Mouse (Mus musculus) inflammation-experienced regulatory T-cells, adult 16 weeks (primary cell): ENCODE data around the gene Coro1b. TPM values are rescaled to one million over a fixed set of nuclear protein-coding genes. Genes with fewer than 3 reads are reported as not detected.

Experiments
- polyA plus RNA-seq: library from polyadenylated mRNA; unstranded; fragments of 100-300 nt; shearing (Covaris generic); gene quantifications from one replicate; pipeline ENCODE4 v1.2.1, GENCODE M21; 2017

Coro1b gene
- 481 TPM for polyA plus RNA-seq

DNA sequence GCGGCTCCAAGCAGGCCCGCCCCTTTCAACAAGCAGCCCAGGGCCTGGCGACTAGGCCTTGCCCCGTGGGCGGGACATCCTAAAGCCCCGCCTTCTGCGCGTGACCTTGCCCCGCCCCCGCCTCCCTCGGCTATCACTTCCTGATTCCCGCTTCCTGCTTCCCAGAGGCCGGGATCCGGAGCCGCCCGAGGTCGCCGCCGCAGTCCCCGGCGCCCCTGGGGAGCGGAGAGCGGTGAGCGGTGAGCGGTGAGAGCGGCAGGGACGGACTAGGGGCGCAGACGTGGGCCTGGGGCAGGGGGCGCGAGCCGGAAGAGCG lies at the start of gene Coro1b:
Gene Coro1b (plus strand): TSS at position 129 of the 316 bp plus-strand sequence.

DNA sequence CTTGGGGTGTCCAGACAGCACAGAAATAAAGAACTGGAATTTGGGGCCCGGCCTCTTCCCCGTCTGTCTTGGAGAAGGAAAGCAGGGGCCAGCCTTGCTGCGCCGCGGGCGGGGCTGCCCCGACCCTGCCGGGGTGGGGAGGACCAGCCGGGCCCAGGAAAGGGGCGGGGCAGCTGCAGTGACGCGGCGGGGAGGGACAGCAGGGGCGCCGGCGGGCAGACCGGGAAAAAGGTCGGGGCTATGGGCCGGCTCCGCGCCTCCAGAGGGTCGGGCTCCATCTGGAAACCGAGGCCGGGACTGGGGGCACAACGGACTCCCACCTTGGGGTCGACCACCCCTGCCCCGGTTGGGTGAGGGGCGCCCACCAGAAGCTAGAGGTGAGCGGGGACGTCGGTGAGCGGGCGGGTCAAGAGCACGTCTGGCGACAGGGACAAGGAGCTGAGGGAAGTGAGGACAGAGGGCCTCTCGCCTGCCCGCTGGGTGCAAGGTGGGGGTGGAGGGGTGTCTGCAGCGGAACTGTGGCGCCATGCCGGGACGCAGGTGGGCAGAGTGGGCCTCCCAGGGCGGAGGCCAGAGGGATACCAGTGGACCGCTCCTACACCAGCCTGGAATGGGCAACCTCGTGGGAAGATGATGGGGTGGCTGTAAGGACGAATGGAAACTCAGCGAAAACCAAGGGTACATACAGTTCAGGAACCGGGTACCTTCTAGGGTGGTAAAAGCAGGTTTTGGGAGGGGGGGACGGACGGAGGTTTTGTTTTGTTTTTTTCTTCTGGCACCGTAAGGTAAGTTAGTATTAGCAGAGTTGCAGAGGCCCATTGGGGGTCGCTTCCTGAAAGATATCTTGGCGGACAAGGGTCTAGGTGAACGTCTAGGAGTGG lies 48.3 kb upstream of the Coro1b start, which contains the start of gene Pitpnm1:
Gene Pitpnm1 (plus strand): TSS at position 162 of the 881 bp plus-strand sequence.

DNA sequence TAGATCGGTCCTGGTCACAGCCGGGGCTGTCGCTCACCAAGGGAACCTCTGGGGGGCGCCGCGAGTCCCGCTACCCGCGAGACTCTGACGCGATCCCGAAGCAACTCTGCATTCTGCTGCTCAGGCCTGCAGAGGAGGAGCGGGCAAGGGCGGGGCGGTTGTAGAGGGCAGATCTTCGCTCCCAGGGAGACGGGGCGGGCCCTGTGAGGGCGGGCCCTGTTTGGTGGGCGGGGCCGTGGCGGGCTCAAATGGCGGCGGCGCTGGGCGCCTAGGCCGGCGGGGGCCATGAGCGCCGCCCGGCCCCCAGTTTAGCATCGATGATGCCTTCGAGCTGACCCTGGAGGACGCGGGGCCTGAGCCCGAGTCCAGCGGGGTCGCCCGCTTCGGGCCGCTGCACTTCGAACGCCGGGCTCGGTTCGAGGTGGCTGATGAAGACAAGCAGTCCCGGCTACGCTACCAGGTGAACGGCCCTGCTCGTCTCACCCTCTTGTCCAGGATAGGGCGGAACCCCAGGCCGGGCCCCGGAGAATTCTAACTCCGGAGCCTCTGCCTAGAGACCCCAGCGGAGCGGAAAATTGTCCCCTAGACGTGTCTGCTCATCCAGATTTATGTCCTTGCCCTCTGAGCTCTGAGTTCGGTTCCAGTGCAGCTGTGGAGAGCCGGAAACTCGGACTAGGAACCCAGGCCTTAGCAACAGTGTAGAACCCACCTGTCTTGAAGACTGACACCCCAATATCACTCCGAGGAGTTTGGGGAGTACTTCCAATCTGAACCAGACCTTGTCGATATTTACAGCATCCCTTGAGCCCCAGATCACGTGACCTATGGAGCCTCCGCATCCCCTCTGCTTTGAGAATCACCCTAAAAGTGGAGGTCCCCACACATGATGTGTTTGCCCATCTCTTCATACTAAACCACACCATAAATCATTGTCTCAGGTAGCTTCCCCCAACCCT lies 22.4 kb upstream of the Coro1b start, which contains the start of gene Aip:
Gene Aip (minus strand): TSS at position 118 of the 956 bp plus-strand sequence.

DNA sequence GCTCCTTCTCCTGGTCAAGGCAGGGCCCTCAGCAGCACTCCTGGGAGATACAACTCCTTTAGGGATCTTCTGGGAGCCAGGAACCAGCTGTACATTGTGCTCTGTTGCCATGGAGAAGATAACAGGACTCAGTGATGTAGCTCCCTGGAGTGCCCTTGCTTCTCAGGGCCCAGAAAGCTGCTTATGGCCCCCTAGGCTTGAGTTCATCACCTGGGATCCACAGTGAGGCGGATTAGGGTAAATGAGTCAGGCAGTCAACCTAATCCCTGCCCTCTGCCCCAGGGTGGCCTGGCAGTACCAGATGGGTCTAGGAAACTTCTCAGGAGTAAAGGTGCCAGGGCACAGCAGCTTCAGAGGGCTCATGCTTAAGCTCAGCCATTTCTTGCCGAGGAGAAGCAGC lies 9.0 kb upstream of the Coro1b start, which contains the start of gene Gpr152:
Gene Gpr152 (plus strand): TSS at position 342 of the 400 bp plus-strand sequence.

DNA sequence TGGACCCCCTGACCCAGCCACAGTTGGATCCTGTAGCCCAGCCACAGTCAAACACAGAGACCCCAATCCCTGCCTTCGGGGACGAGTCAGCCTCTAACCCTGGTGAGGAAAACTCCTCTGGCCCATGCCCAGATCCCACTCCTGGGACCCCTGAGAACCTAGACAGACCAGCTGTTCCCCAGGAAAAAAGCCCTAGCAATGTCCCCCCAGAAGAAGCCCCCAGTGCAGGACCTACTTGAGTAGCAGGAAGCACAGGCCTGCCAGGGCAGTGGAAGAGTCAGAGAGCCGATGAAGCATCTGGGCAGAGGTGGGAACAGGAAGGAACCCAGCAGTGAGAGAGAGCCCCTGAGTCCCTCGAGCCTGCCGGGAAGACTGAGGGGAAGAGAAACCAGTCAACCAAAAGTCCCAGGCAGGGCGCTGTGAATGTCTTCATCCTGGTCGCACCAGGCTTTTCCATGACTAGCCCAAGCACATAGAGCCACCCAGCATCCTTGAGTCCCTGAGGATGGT lies 4.6 kb upstream of the Coro1b start, which contains the start of gene Cabp4:
Gene Cabp4 (minus strand): TSS at position 275 of the 510 bp plus-strand sequence.

DNA sequence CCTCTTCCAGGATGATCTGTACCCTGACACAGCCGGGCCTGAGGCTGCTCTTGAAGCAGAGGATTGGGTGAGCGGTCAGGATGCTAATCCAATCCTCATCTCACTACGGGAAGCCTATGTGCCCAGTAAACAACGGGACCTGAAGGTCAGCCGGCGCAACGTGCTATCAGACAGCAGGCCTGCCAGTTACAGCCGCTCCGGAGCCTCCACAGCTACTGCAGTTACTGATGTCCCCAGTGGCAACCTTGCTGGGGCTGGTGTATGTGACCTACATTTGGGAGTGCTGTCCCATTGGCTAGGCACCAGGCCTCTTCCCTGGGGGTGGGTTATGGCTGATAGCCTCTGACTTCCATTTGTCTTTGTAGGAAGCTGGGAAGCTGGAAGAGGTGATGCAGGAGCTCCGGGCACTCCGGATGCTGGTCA lies 4.8 kb downstream of the Coro1b start, which contains the start of gene Ptprcap:
Gene Ptprcap (plus strand): TSS at position 373 of the 423 bp plus-strand sequence.

DNA sequence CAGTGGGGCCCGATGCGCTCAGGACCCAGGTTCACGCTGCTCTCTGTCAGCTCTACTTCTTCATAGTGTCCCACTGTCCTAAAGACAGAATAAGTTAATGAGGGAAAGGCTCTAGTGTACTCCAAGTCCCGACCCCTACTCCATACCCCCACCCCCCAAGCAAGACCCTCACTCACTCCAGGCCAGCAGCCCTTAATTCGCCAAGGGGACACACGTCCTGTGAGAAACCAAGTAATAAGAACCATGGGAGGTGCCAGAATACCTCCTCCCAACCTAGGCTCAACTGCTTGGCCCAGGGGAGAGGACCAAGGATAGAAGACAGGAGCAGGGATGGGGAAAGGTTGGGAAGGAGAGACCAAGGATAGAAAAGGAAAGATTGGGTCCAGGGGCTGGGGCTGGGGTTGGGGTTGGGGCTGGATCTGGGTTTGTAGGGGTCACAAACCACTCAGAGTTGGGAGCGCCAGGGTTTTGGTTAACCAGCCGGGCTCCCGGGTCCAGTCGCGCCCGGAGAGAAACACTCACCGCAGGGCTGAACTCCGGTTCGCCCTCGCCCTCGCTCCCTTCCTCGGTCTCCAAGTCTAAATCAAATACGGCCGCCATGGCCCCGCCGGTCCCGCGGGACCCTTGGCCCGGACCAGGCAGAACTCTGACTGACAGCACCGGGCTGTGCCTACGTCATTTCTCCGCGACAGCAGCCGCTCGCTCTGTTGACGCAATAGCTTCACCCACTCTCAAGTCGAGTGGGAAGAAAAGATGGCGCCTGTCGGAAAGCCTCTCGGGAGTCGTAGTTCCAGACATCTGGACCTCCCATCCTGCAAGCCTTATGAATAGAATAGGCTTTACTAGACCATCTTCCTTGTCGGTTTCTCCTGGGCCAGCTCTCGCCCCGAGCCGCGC lies 14.5 kb downstream of the Coro1b start, which contains the start of gene Rps6kb2:
Gene Rps6kb2 (minus strand): TSS at position 709 of the 897 bp plus-strand sequence.

DNA sequence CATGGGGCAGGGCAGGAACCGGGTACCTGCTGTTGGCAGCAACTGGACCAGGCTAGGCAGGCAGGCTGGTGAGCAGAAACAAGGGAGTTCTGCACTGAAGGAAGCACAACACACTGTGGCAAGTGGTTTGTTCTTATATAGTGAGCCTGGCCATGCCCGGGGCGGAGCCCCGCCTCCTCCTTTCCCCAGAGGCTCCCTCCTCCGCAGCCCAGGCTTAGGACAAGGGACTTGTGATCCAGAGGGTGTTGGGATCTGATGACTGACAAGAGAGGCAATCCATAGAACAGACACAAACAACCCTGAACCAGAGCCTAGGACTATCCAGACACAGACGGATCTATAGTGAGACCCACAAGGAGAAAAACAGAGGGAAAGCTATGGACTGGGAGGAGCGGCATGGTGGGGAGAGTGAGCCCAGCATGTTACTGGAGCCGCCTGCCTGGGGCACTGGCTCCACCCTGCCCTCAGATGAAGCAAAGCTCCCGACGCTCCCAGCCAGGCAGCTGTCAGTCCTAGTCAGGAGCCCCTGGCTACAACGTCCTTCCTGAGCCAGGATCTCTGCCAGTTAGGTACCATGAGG lies 27.0 kb downstream of the Coro1b start, which contains the start of gene Carns1:
Gene Carns1 (minus strand): TSS at position 112 of the 580 bp plus-strand sequence.

DNA sequence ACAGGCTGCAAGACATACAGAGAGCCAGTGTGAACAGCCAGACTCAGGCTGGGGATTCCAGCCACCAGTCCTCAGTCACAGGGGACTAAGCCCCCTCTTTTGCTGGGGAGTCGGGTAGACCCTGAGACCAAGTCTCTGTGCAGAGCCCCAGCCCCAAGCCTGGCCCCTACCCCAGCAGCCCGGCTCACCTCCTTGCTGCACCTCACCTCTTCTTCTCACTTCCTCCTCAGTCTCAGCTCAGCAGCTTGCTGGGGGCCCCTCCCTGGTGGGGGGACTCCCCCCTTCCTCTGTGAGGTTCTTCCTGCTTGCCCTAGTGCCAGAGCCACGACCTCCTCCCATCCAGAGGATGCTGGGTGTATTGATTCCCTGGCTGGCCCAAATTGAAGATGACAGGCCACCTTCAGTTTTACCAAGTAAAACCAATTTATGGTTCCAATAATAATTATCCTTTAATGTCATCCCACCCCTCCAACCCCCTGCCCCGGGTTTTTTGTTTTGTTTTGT lies 42.5 kb downstream of the Coro1b start, which contains the start of gene Tbc1d10c:
Gene Tbc1d10c (minus strand): TSS at position 454 of the 504 bp plus-strand sequence.

DNA sequence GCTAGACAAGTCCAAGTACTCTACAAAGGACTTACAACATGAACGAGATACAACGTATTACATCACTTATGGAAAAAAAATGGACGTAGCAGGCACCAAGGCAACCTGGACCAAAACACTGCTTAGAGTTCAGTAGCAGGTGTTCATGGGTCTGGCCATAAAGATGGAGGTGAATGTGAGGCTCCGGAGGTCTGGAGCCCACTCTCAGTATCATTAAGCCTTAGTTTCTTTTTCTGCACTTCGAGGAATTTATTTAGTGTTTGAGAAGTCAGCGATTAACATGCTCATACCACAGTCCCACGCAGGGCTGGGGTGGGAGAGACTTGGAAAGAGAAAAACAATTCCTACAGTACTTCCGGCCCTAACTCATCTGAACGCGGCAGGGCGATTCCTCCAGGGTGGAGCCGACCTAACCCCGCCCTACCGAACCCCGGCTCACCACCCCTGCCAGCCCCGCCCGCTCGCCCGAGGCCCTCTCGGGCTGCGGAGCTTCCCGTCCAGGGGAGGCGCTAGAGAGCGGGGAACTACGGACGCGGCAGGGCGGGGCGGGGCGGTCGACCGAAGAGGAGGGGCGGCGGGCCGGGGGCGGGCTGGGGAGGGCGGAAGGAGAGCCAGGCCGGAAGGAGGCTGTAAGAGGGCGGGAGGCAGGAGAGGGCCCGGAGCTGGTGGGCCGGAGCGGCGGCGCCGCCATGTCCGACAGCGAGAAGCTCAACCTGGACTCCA lies 43.3 kb downstream of the Coro1b start, which contains the start of gene Ppp1ca:
Gene Ppp1ca (plus strand): TSS at position 538 of the 723 bp plus-strand sequence.

DNA sequence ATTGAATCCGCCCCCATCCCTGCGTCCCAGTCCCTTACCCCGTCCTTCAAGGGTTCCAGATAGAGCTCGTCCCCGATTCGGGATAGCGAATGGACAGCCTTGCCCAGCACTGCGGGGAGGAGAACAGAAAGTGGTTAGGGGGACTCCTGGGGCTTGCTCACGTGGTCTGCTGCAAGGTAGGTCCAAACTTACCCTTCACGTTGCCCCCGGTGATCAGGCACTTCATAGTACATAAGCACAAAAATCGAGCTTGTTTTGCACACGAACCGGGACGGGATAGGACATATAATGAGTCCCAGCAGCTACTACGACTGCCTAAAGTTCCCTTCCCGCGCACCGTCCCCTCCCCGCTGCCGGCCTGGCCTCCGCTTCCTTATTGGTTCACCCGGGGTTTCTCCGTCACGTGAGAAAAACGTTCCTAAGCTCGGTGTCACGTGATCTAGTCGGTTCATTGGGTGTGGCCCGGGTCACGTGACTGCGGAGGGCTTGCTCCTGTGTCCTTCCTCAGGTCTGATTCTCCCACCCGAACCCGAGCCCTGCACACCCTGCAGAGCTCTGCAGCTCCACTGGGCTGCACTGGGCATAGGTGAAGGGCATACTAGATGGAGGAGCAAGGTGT lies 53.0 kb downstream of the Coro1b start, which contains the start of gene Rad9a:
Gene Rad9a (minus strand): TSS at position 372 of the 619 bp plus-strand sequence.

Other genes with a start within 250 kb of the Coro1b start
- 75.6 TPM for gene Tcirg1, start 241.5 kb upstream of the Coro1b start, polyA plus RNA-seq
- gene Ndufs8, start 235.8 kb upstream of the Coro1b start, polyA plus RNA-seq = 209 TPM
- gene Aldh3b1, start 218.8 kb upstream of the Coro1b start, polyA plus RNA-seq = 0.95 TPM
- 71.9 TPM for gene Unc93b1, start 213.4 kb upstream of the Coro1b start, polyA plus RNA-seq
- not detected for gene Aldh3b3, start 190.0 kb upstream of the Coro1b start, polyA plus RNA-seq
- not detected for gene Aldh3b2, start 176.3 kb upstream of the Coro1b start, polyA plus RNA-seq
- gene Acy3, start 162.0 kb upstream of the Coro1b start, polyA plus RNA-seq = 0.88 TPM
- gene Tbx10, start 155.9 kb upstream of the Coro1b start, polyA plus RNA-seq = not detected
- gene Nudt8, start 148.0 kb upstream of the Coro1b start, polyA plus RNA-seq = 12.2 TPM
- gene Gm49405, start 148.0 kb upstream of the Coro1b start, polyA plus RNA-seq = 1.6 TPM
- gene Doc2g, start 145.3 kb upstream of the Coro1b start, polyA plus RNA-seq = 2.9 TPM
- 167 TPM for gene Ndufv1, start 135.8 kb upstream of the Coro1b start, polyA plus RNA-seq
- gene Gstp1, start 110.6 kb upstream of the Coro1b start, polyA plus RNA-seq = 661 TPM
- gene Gstp2, start 102.6 kb upstream of the Coro1b start, polyA plus RNA-seq = 1.1 TPM
- 111 TPM for gene Gstp3, start 89.0 kb upstream of the Coro1b start, polyA plus RNA-seq
- not detected for gene Cabp2, start 67.0 kb upstream of the Coro1b start, polyA plus RNA-seq
- 1,056 TPM for gene Cdk2ap2, start 51.4 kb upstream of the Coro1b start, polyA plus RNA-seq
- gene Pitpnm1, start 48.6 kb upstream of the Coro1b start, polyA plus RNA-seq = 397 TPM
- gene Aip, start 22.8 kb upstream of the Coro1b start, polyA plus RNA-seq = 213 TPM
- gene Gpr152, start 8.8 kb upstream of the Coro1b start, polyA plus RNA-seq = not detected
- gene Cabp4, start 4.6 kb upstream of the Coro1b start, polyA plus RNA-seq = 0.57 TPM
- gene Ptprcap, start 5.0 kb downstream of the Coro1b start, polyA plus RNA-seq = 1,670 TPM
- 55.9 TPM for gene Rps6kb2, start 14.7 kb downstream of the Coro1b start, polyA plus RNA-seq
- 16.4 TPM for gene Carns1, start 26.9 kb downstream of the Coro1b start, polyA plus RNA-seq
- gene Tbc1d10c, start 42.7 kb downstream of the Coro1b start, polyA plus RNA-seq = 953 TPM
- gene Ppp1ca, start 43.4 kb downstream of the Coro1b start, polyA plus RNA-seq = 1,322 TPM
- 86.2 TPM for gene Rad9a, start 53.0 kb downstream of the Coro1b start, polyA plus RNA-seq
- gene Clcf1, start 65.6 kb downstream of the Coro1b start, polyA plus RNA-seq = 30.2 TPM
- gene AC109138.7, start 65.7 kb downstream of the Coro1b start, polyA plus RNA-seq = not detected
- 125 TPM for gene Pold4, start 83.3 kb downstream of the Coro1b start, polyA plus RNA-seq
- 0.82 TPM for gene Ssh3, start 120.6 kb downstream of the Coro1b start, polyA plus RNA-seq
- 3.1 TPM for gene Ankrd13d, start 134.5 kb downstream of the Coro1b start, polyA plus RNA-seq
- gene Grk2, start 157.6 kb downstream of the Coro1b start, polyA plus RNA-seq = 64.8 TPM
- gene Kdm2a, start 249.7 kb downstream of the Coro1b start, polyA plus RNA-seq = 55.9 TPM